Mouse (Mus musculus) E14TG2a.4 (cell line): ENCODE data around the gene Capns1.
A peak's percentile ranks its signal among the peaks of the same experiment; 100 is the strongest.

Experiments used
- H3K27me3 ChIP-seq: 2 replicates; pipeline ENCODE4 v1.6.1; 2014; ENCODE audit warnings: low read length, control low read depth; ENCODE audit not compliant: insufficient read depth
- H3K36me3 ChIP-seq: 2 replicates; pipeline ENCODE4 v1.6.1; 2014; ENCODE audit warnings: low read length, control low read depth; ENCODE audit not compliant: insufficient read depth
- H3K4me1 ChIP-seq: replicated peaks from 2 replicates; pipeline ENCODE4 v1.6.1; 2014; ENCODE audit warnings: low read depth, low read length, control low read depth
- H3K4me3 ChIP-seq: replicated peaks from 2 replicates; pipeline ENCODE4 v1.5.1; 2014; ENCODE audit warnings: mild to moderate bottlenecking, low read length
- H3K9me3 ChIP-seq: 2 replicates; pipeline ENCODE4 v1.6.1; 2014; ENCODE audit warnings: low read length, control low read depth
- CTCF ChIP-seq: conservative IDR thresholded peaks from 2 replicates; pipeline ENCODE4 v1.5.1; 2014; ENCODE audit warnings: low read length
- NANOG ChIP-seq: IDR thresholded peaks from 2 replicates; pipeline ENCODE4 v1.6.1; 2014; ENCODE audit warnings: borderline replicate concordance, low read length, mixed read lengths
- POU5F1 ChIP-seq: IDR thresholded peaks from 2 replicates; pipeline ENCODE4 v1.6.1; 2014; ENCODE audit warnings: low read length, borderline replicate concordance

Capns1 gene

GRCm38 (mm10) chr7:30143555-30144209 is 54.9 kb downstream of the Capns1 start:
- no peaks in the 10 kb centered on the region for H3K36me3 ChIP-seq
- H3K27me3 ChIP-seq = no peaks in the 10 kb centered on the region
- H3K4me1 ChIP-seq = peaks cover 26% of the 10 kb centered on the region
- TF ChIP-seq NANOG = no peak
- TF ChIP-seq POU5F1 = no peak
- TF ChIP-seq CTCF = 0 out of 2 replicates have a peak, but pooled peaks have one; percentile 29
- H3K4me3 ChIP-seq = peak overlapping the region; percentile 90
- H3K9me3 ChIP-seq = no peaks in the 10 kb centered on the region

- H3K4me1 ChIP-seq = peaks cover 31% of the 10 kb centered on the region
- peak overlapping the region; percentile 90 for H3K4me3 ChIP-seq
- TF ChIP-seq CTCF (no peak), POU5F1 (no peak), NANOG (no peak)
- H3K27me3 ChIP-seq = no peaks in the 10 kb centered on the region
- no peaks in the 10 kb centered on the region for H3K36me3 ChIP-seq
- no peaks in the 10 kb centered on the region for H3K9me3 ChIP-seq
Observed at GRCm38 (mm10) chr7:30143170-30143554, 55.4 kb downstream of the Capns1 start.
